Mouse (Mus musculus) bone marrow, adult 2 months (tissue): Measurements from ENCODE around the gene Clpsl2.

Experiments
- CTCF ChIP-seq: fragments of 200-500 bp; IDR thresholded peaks from 2 replicates; pipeline ENCODE4 v1.5.1; 2011; ENCODE audit warnings: low read length, control low read depth; ENCODE audit not compliant: control insufficient read depth, insufficient read depth
- POLR2A ChIP-seq: fragments of 200-500 bp; IDR thresholded peaks from 2 replicates; pipeline ENCODE4 v1.6.1; 2011; ENCODE audit warnings: low read depth, mild to moderate bottlenecking, control low read depth, low read length, borderline replicate concordance; ENCODE audit not compliant: control insufficient read depth

GRCm38 (mm10) chr17:28533327-28533726 lies 15.9 kb upstream of the Clpsl2 start:
- TF ChIP-seq CTCF (no peak), POLR2A (no peak)
